Comparison of ENCODE assay signal across 21 mouse cellular contexts in genomic region chr15:98863451-98863958, GRCm38 (mm10). TPM values are rescaled to one million over a fixed set of nuclear protein-coding genes. Genes with fewer than 3 reads are reported as not detected.
DNase-seq lines count a peak whose midpoint lies in the region; ATAC-seq and TF ChIP-seq lines count a peak whose summit lies in the region.
"Had no signal": no experiment of that assay in that cellular context is flagged by ENCODE, and none has a peak within 500 bp of the region (broad histone marks: within the 10 kb centered on the region; RNA-seq: fewer than 3 reads in every experiment).

No protein-coding gene starts in this region.

- peaks cover 83% of the 10 kb centered on the region for H3K36me3 ChIP-seq in intestine, embryonic 14.5 days (ENCODE audit: control insufficient read depth, insufficient read depth, low read length)
- peaks cover 78% of the 10 kb centered on the region for H3K36me3 ChIP-seq in intestine, embryonic 15.5 days
- H3K36me3 ChIP-seq in lung, postnatal 0 days (ENCODE audit: insufficient read depth, low read length), result peaks cover 53% of the 10 kb centered on the region

- 93% methylated on average over 12 of the region's 12 CpGs for WGBS in intestine, embryonic 14.5 days
- 88% methylated on average over 12 of the region's 12 CpGs for WGBS in intestine, embryonic 15.5 days
- WGBS in lung, postnatal 0 days, result 87% methylated on average over 12 of the region's 12 CpGs

- DNase-seq in gastrocnemius, postnatal 25 days, result peak; percentile 5
- no peak for DNase-seq in gastrocnemius, adult 2 months
- DNase-seq in intestine, embryonic 14.5 days (ENCODE audit: low spot score), result no peak
- peak; percentile 3 for DNase-seq in lung, postnatal 10 days
- no peak for DNase-seq in lung, postnatal 0 days (ENCODE audit: low spot score)
- DNase-seq: adrenal gland, adult 2 months; adrenal gland, postnatal 10 days; adrenal gland, postnatal 25 days; cerebellum, adult 11 months; cerebellum, adult 18-20 months; cerebellum, adult 8-10 months; cerebellum, adult 9-11 months; embryo, embryonic 11 days had no signal

- no peak overlapping the region for H3K9ac ChIP-seq in intestine, embryonic 14.5 days (ENCODE audit: low read length)
- H3K9ac ChIP-seq in intestine, embryonic 15.5 days, result no peak overlapping the region
- no peak overlapping the region for H3K9ac ChIP-seq in lung, postnatal 0 days (replicated peaks; ENCODE audit: low read depth)
- H3K9ac ChIP-seq: embryonic facial prominence, embryonic 13.5 days; embryonic facial prominence, embryonic 15.5 days; forebrain, embryonic 12.5 days had no signal

- intact Hi-C loops in gastrocnemius, adult 2 months (cut with DNase I), result no loop called here

- no peak for TF ChIP-seq EP300 in lung, postnatal 0 days (IDR thresholded peaks at IDR 0.05)

- ATAC-seq in intestine, embryonic 14.5 days (replicated peaks; ENCODE audit: low FRiP score, low TSS enrichment, low read depth), result 0 out of 2 replicates have a peak, but pooled peaks have one; percentile 12
- no peak for ATAC-seq in intestine, embryonic 15.5 days
- ATAC-seq in lung, postnatal 0 days, result no peak
- ATAC-seq: forebrain, embryonic 14.5 days had no signal

- peaks cover 10% of the 10 kb centered on the region for H3K4me1 ChIP-seq in intestine, embryonic 14.5 days (replicated peaks; ENCODE audit: control insufficient read depth, insufficient read depth, low read length)
- peaks cover 12% of the 10 kb centered on the region for H3K4me1 ChIP-seq in intestine, embryonic 15.5 days (replicated peaks)
- peaks cover 5% of the 10 kb centered on the region for H3K4me1 ChIP-seq in lung, postnatal 0 days (ENCODE audit: insufficient read depth, low read depth, low read length)

- no peak overlapping the region for H3K27ac ChIP-seq in gastrocnemius, adult 2 months
- H3K27ac ChIP-seq in intestine, embryonic 14.5 days (ENCODE audit: low read depth), result no peak overlapping the region
- H3K27ac ChIP-seq in intestine, embryonic 15.5 days, result no peak overlapping the region
- H3K27ac ChIP-seq in lung, postnatal 0 days (ENCODE audit: low read length), result no peak overlapping the region
- H3K27ac ChIP-seq: embryonic facial prominence, embryonic 13.5 days; embryonic facial prominence, embryonic 15.5 days; forebrain, embryonic 10.5 days; forebrain, embryonic 12.5 days had no signal

- TF ChIP-seq CTCF in gastrocnemius, adult 2 months (IDR thresholded peaks at IDR 0.05), result no peak
- no peak for TF ChIP-seq CTCF in lung, postnatal 0 days (IDR thresholded peaks at IDR 0.05)

- H3K4me3 ChIP-seq in gastrocnemius, adult 2 months, result no peak overlapping the region
- no peak overlapping the region for H3K4me3 ChIP-seq in intestine, embryonic 14.5 days (ENCODE audit: low read depth, low read length)
- no peak overlapping the region for H3K4me3 ChIP-seq in intestine, embryonic 15.5 days (replicated peaks)
- H3K4me3 ChIP-seq in lung, postnatal 0 days (ENCODE audit: low read depth, low read length), result no peak overlapping the region
- H3K4me3 ChIP-seq: embryonic facial prominence, embryonic 13.5 days; embryonic facial prominence, embryonic 15.5 days; erythroblast, embryonic 14.5 days; forebrain, embryonic 10.5 days; forebrain, embryonic 12.5 days had no signal

- no peaks in the 10 kb centered on the region for H3K27me3 ChIP-seq in intestine, embryonic 14.5 days (replicated peaks; ENCODE audit: control insufficient read depth, insufficient read depth, low read length)
- H3K27me3 ChIP-seq in intestine, embryonic 15.5 days (replicated peaks), result no peaks in the 10 kb centered on the region
- no peaks in the 10 kb centered on the region for H3K27me3 ChIP-seq in lung, postnatal 0 days (replicated peaks; ENCODE audit: insufficient read depth, low read length)
- H3K27me3 ChIP-seq: embryonic facial prominence, embryonic 13.5 days; embryonic facial prominence, embryonic 15.5 days; forebrain, embryonic 12.5 days had no signal

- no peak overlapping the region for H3K4me2 ChIP-seq in intestine, embryonic 14.5 days (ENCODE audit: low read length)
- H3K4me2 ChIP-seq in intestine, embryonic 15.5 days (replicated peaks), result no peak overlapping the region
- H3K4me2 ChIP-seq in lung, postnatal 0 days (replicated peaks; ENCODE audit: low read depth, low read length), result no peak overlapping the region
- H3K4me2 ChIP-seq: embryonic facial prominence, embryonic 13.5 days; embryonic facial prominence, embryonic 15.5 days; forebrain, embryonic 12.5 days had no signal

- H3K9me3 ChIP-seq in intestine, embryonic 14.5 days (ENCODE audit: control insufficient read depth, low read length), result no peaks in the 10 kb centered on the region
- H3K9me3 ChIP-seq in intestine, embryonic 15.5 days, result no peaks in the 10 kb centered on the region
- H3K9me3 ChIP-seq in lung, postnatal 0 days (ENCODE audit: low read length), result no peaks in the 10 kb centered on the region
- H3K9me3 ChIP-seq: embryonic facial prominence, embryonic 13.5 days; embryonic facial prominence, embryonic 15.5 days; forebrain, embryonic 10.5 days; forebrain, embryonic 12.5 days had no signal

RNA-seq across cellular contexts. Expression of gene Kmt2d, which starts 7.5 kb away (rescaled TPM):
- total RNA-seq in gastrocnemius, postnatal 25 days (2021), result 10 to 100 TPM; 36.6 to 43.5 TPM
- total RNA-seq in gastrocnemius, adult 2 months (2021), result 10 to 100 TPM; 53.6 to 56.3 TPM
- polyA plus RNA-seq in intestine, embryonic 14.5 days (2014; fragmentation: Nextera tagmentation; extraction: Ambion mirVana), result 16.2 and 17.5 TPM in 2 replicates
- polyA plus RNA-seq in intestine, embryonic 15.5 days (2015; fragmentation: Nextera tagmentation; extraction: Ambion mirVana), result 9.6 and 10.4 TPM in 2 replicates
- 8.7 and 11.1 TPM in 2 replicates for polyA plus RNA-seq in lung, postnatal 0 days (2015; fragmentation: Nextera tagmentation; extraction: Ambion mirVana)

RNA-seq across cellular contexts. Expression of gene Rhebl1, which starts 30.8 kb away (rescaled TPM):
- total RNA-seq in gastrocnemius, postnatal 25 days (2021), result 1 to 10 TPM; 2.5 to 2.9 TPM
- total RNA-seq in gastrocnemius, adult 2 months (2021), result 1 to 10 TPM in 1 of 2 experiments, under 1 TPM in 1; 0.92 to 2.2 TPM
- 9.5 and 11.4 TPM in 2 replicates for polyA plus RNA-seq in intestine, embryonic 14.5 days (2014; fragmentation: Nextera tagmentation; extraction: Ambion mirVana)
- 10.8 and 12.5 TPM in 2 replicates for polyA plus RNA-seq in intestine, embryonic 15.5 days (2015; fragmentation: Nextera tagmentation; extraction: Ambion mirVana)
- 8.1 and 10.2 TPM in 2 replicates for polyA plus RNA-seq in lung, postnatal 0 days (2015; fragmentation: Nextera tagmentation; extraction: Ambion mirVana)

RNA-seq across cellular contexts. Expression of gene Prkag1, which starts 32.2 kb away (rescaled TPM):
- total RNA-seq in gastrocnemius, postnatal 25 days (2021), result 10 to 100 TPM; 43.6 to 43.9 TPM
- 10 to 100 TPM; 49.0 to 59.5 TPM for total RNA-seq in gastrocnemius, adult 2 months (2021)
- polyA plus RNA-seq in intestine, embryonic 14.5 days (2014; fragmentation: Nextera tagmentation; extraction: Ambion mirVana), result 77.0 and 77.3 TPM in 2 replicates
- 88.3 and 89.0 TPM in 2 replicates for polyA plus RNA-seq in intestine, embryonic 15.5 days (2015; fragmentation: Nextera tagmentation; extraction: Ambion mirVana)
- 72.2 and 76.7 TPM in 2 replicates for polyA plus RNA-seq in lung, postnatal 0 days (2015; fragmentation: Nextera tagmentation; extraction: Ambion mirVana)

RNA-seq across cellular contexts. Expression of gene Dhh, which starts 34.8 kb away (rescaled TPM):
- 1 to 10 TPM; 1.2 to 2.3 TPM for total RNA-seq in gastrocnemius, postnatal 25 days (2021)
- under 1 TPM; 0.81 to 0.82 TPM for total RNA-seq in gastrocnemius, adult 2 months (2021)
- 0.62 and 1.0 TPM in 2 replicates for polyA plus RNA-seq in intestine, embryonic 14.5 days (2014; fragmentation: Nextera tagmentation; extraction: Ambion mirVana)
- 0.96 and 1.1 TPM in 2 replicates for polyA plus RNA-seq in intestine, embryonic 15.5 days (2015; fragmentation: Nextera tagmentation; extraction: Ambion mirVana)
- polyA plus RNA-seq in lung, postnatal 0 days (2015; fragmentation: Nextera tagmentation; extraction: Ambion mirVana), result 5.1 and 6.6 TPM in 2 replicates
- total RNA-seq: common myeloid progenitor, adult 5-6 weeks had no signal
- polyA plus RNA-seq: erythroblast, embryonic 14.5 days had no signal

RNA-seq across cellular contexts. Expression of gene Ddn, which starts 54.2 kb away (rescaled TPM):
- total RNA-seq in gastrocnemius, postnatal 25 days (2021), result under 1 TPM; 0.38 to 0.74 TPM
- total RNA-seq in gastrocnemius, adult 2 months (2021), result under 1 TPM; 0.33 to 0.78 TPM
- not detected in 2 replicates for polyA plus RNA-seq in intestine, embryonic 14.5 days (2014; fragmentation: Nextera tagmentation; extraction: Ambion mirVana)
- polyA plus RNA-seq in intestine, embryonic 15.5 days (2015; fragmentation: Nextera tagmentation; extraction: Ambion mirVana), result not detected in 2 replicates
- 0.04 TPM in 2 replicates for polyA plus RNA-seq in lung, postnatal 0 days (2015; fragmentation: Nextera tagmentation; extraction: Ambion mirVana)
- polyA plus RNA-seq: embryonic facial prominence, embryonic 13.5 days; forebrain, embryonic 12.5 days had no signal

Comparison
In these comparisons a context has a peak if more than half of its experiments do, and no peak if none do; other contexts are left out.
1. DNase-seq: peak in gastrocnemius, postnatal 25 days (single experiment) and lung, postnatal 10 days (single experiment); none in gastrocnemius, adult 2 months (single experiment), intestine, embryonic 14.5 days (single experiment) and lung, postnatal 0 days (single experiment).